In the genomic region with DNA sequence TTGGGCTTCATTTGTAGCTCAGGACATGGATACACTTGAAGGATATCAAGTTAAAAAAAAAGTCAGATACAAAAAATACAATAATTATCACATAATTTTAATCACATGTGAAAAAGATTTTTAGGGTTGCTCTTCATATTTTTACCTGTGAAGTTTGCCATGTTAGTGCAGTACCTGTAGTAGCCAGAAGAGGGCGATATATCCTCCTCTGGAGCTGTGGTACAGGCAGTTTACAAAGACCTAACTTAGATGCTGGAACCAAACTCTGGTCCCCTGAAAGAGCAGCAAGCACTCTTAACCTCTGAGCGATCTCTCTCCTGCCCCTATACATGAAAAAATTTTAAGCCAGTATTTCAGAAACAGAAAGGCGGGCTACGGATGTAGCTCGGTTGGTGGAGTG, we compare ENCODE assay signal across 13 mouse cellular contexts.
DNase-seq lines count a peak whose midpoint lies in the region; ATAC-seq and TF ChIP-seq lines count a peak whose summit lies in the region.
"Had no signal": no experiment of that assay in that cellular context is flagged by ENCODE, and none has a peak within 500 bp of the region (broad histone marks: within the 10 kb centered on the region; RNA-seq: fewer than 3 reads in every experiment).

No protein-coding gene starts in this region.

- TF ChIP-seq CTCF in forebrain, postnatal 0 days (IDR thresholded peaks at IDR 0.05; ENCODE audit: low read depth): peak; percentile 23; the same call in 1 of the 2 replicates
- peak; percentile 59 for TF ChIP-seq CTCF in lung, postnatal 0 days (IDR thresholded peaks at IDR 0.05)
- TF ChIP-seq CTCF in lung, adult 2 months (IDR thresholded peaks at IDR 0.05; ENCODE audit: insufficient read depth, low read length): no peak
- peak; percentile 61 for TF ChIP-seq CTCF in stomach, postnatal 0 days (IDR thresholded peaks at IDR 0.05; ENCODE audit: low read depth)

- no peak for TF ChIP-seq EP300 in lung, postnatal 0 days (IDR thresholded peaks at IDR 0.05)
- no peak for TF ChIP-seq EP300 in stomach, postnatal 0 days (optimal IDR thresholded peaks at IDR 0.05)

- H3K4me2 ChIP-seq in forebrain, postnatal 0 days (ENCODE audit: low read depth): no peak overlapping the region
- no peak overlapping the region for H3K4me2 ChIP-seq in forebrain, embryonic 16.5 days (ENCODE audit: low read length)
- no peak overlapping the region for H3K4me2 ChIP-seq in lung, postnatal 0 days (replicated peaks; ENCODE audit: low read depth, low read length)
- H3K4me2 ChIP-seq in stomach, postnatal 0 days (replicated peaks; ENCODE audit: low read depth): no peak overlapping the region
- H3K4me2 ChIP-seq: heart, embryonic 12.5 days; limb, embryonic 15.5 days had no signal

- 71% methylated on average over 5 of the region's 5 CpGs for WGBS in forebrain, postnatal 0 days
- WGBS in forebrain, embryonic 16.5 days: 80% methylated on average over 5 of the region's 5 CpGs
- WGBS in lung, postnatal 0 days: 79% methylated on average over 5 of the region's 5 CpGs
- WGBS in lung, adult 2 months: 76% methylated on average over 5 of the region's 5 CpGs
- WGBS in stomach, postnatal 0 days: 81% methylated on average over 5 of the region's 5 CpGs
- 77% methylated on average over 5 of the region's 5 CpGs for WGBS in embryonic facial prominence, embryonic 10.5 days

- DNase-seq in forebrain, postnatal 0 days: no peak
- no peak for DNase-seq in lung, postnatal 0 days (ENCODE audit: low spot score)
- DNase-seq in lung, adult 2 months: no peak
- DNase-seq in R1 (ENCODE audit: low read depth, low spot score): peak; percentile 38
- no peak for DNase-seq in stomach, postnatal 0 days (ENCODE audit: low spot score)
- DNase-seq in embryonic facial prominence, embryonic 10.5 days (ENCODE audit: low spot score): no peak
- no peak for DNase-seq in T-cell, adult 2 months (ENCODE audit: low spot score)
- DNase-seq: cerebellum, adult 9-11 months; kidney, adult 18-20 months; right cerebral cortex, postnatal 25 days had no signal

- TF ChIP-seq POLR2A in lung, adult 2 months (IDR thresholded peaks at IDR 0.05; ENCODE audit: borderline replicate concordance, extremely low read depth, low read depth, low read length): no peak

- no peak overlapping the region for H3K9ac ChIP-seq in forebrain, postnatal 0 days
- no peak overlapping the region for H3K9ac ChIP-seq in forebrain, embryonic 16.5 days (replicated peaks; ENCODE audit: low read depth, low read length)
- H3K9ac ChIP-seq in lung, postnatal 0 days (replicated peaks; ENCODE audit: low read depth): no peak overlapping the region
- H3K9ac ChIP-seq in stomach, postnatal 0 days (ENCODE audit: low read length): no peak overlapping the region
- H3K9ac ChIP-seq: heart, embryonic 12.5 days; limb, embryonic 15.5 days had no signal

- H3K4me3 ChIP-seq in forebrain, postnatal 0 days (ENCODE audit: low read depth, low read length): no peak overlapping the region
- no peak overlapping the region for H3K4me3 ChIP-seq in forebrain, embryonic 16.5 days (replicated peaks; ENCODE audit: low read length)
- no peak overlapping the region for H3K4me3 ChIP-seq in lung, postnatal 0 days (ENCODE audit: low read depth, low read length)
- no peak overlapping the region for H3K4me3 ChIP-seq in lung, adult 2 months (replicated peaks; ENCODE audit: extremely low read depth, low read depth, low read length)
- H3K4me3 ChIP-seq in stomach, postnatal 0 days (ENCODE audit: low read depth, low read length): no peak overlapping the region
- H3K4me3 ChIP-seq in embryonic facial prominence, embryonic 10.5 days: no peak overlapping the region
- H3K4me3 ChIP-seq: heart, embryonic 12.5 days; limb, embryonic 15.5 days had no signal

- H3K27me3 ChIP-seq in forebrain, postnatal 0 days (ENCODE audit: insufficient read depth, low read length): no peaks in the 10 kb centered on the region
- H3K27me3 ChIP-seq in forebrain, embryonic 16.5 days (replicated peaks; ENCODE audit: control insufficient read depth, insufficient read depth, low read length): no peaks in the 10 kb centered on the region
- no peaks in the 10 kb centered on the region for H3K27me3 ChIP-seq in lung, postnatal 0 days (replicated peaks; ENCODE audit: insufficient read depth, low read length)
- H3K27me3 ChIP-seq in stomach, postnatal 0 days (ENCODE audit: control insufficient read depth, insufficient read depth, low read length): no peaks in the 10 kb centered on the region
- H3K27me3 ChIP-seq in embryonic facial prominence, embryonic 10.5 days (replicated peaks; ENCODE audit: low read depth, poor library complexity, severe bottlenecking): no peaks in the 10 kb centered on the region
- H3K27me3 ChIP-seq: heart, embryonic 12.5 days; limb, embryonic 15.5 days had no signal

- H3K4me1 ChIP-seq in forebrain, postnatal 0 days (ENCODE audit: insufficient read depth): no peaks in the 10 kb centered on the region
- no peaks in the 10 kb centered on the region for H3K4me1 ChIP-seq in forebrain, embryonic 16.5 days (replicated peaks; ENCODE audit: control insufficient read depth, insufficient read depth, low read length)
- H3K4me1 ChIP-seq in lung, postnatal 0 days (ENCODE audit: insufficient read depth, low read depth, low read length): no peaks in the 10 kb centered on the region
- no peaks in the 10 kb centered on the region for H3K4me1 ChIP-seq in lung, adult 2 months (ENCODE audit: control insufficient read depth, insufficient read depth, low read length)
- H3K4me1 ChIP-seq in stomach, postnatal 0 days (replicated peaks; ENCODE audit: control insufficient read depth, insufficient read depth): no peaks in the 10 kb centered on the region
- H3K4me1 ChIP-seq in embryonic facial prominence, embryonic 10.5 days: 0 out of 2 replicates have a peak, but pooled peaks cover 2% of the 10 kb centered on the region
- H3K4me1 ChIP-seq: heart, embryonic 12.5 days; limb, embryonic 15.5 days had no signal

- no peaks in the 10 kb centered on the region for H3K9me3 ChIP-seq in forebrain, postnatal 0 days (ENCODE audit: low read length)
- H3K9me3 ChIP-seq in forebrain, embryonic 16.5 days (ENCODE audit: control insufficient read depth, low read length): no peaks in the 10 kb centered on the region
- no peaks in the 10 kb centered on the region for H3K9me3 ChIP-seq in lung, postnatal 0 days (ENCODE audit: low read length)
- no peaks in the 10 kb centered on the region for H3K9me3 ChIP-seq in stomach, postnatal 0 days (ENCODE audit: control insufficient read depth, low read length)
- H3K9me3 ChIP-seq in embryonic facial prominence, embryonic 10.5 days: no peaks in the 10 kb centered on the region
- H3K9me3 ChIP-seq: heart, embryonic 12.5 days; limb, embryonic 15.5 days had no signal

- no peak overlapping the region for H3K27ac ChIP-seq in forebrain, postnatal 0 days (ENCODE audit: low read depth, low read length)
- H3K27ac ChIP-seq in forebrain, embryonic 16.5 days (ENCODE audit: low read length): no peak overlapping the region
- H3K27ac ChIP-seq in lung, postnatal 0 days (ENCODE audit: low read length): no peak overlapping the region
- H3K27ac ChIP-seq in stomach, postnatal 0 days (replicated peaks): no peak overlapping the region
- H3K27ac ChIP-seq in embryonic facial prominence, embryonic 10.5 days (replicated peaks): no peak overlapping the region
- H3K27ac ChIP-seq: limb, embryonic 15.5 days had no signal

- no peak for ATAC-seq in forebrain, postnatal 0 days
- ATAC-seq in forebrain, embryonic 16.5 days: no peak
- ATAC-seq in lung, postnatal 0 days: no peak
- ATAC-seq in stomach, postnatal 0 days (ENCODE audit: low FRiP score, low TSS enrichment): no peak

- H3K36me3 ChIP-seq in forebrain, postnatal 0 days (ENCODE audit: insufficient read depth): no peaks in the 10 kb centered on the region
- no peaks in the 10 kb centered on the region for H3K36me3 ChIP-seq in forebrain, embryonic 16.5 days (ENCODE audit: control insufficient read depth, insufficient read depth)
- no peaks in the 10 kb centered on the region for H3K36me3 ChIP-seq in lung, postnatal 0 days (ENCODE audit: insufficient read depth, low read length)
- no peaks in the 10 kb centered on the region for H3K36me3 ChIP-seq in stomach, postnatal 0 days (ENCODE audit: control insufficient read depth, insufficient read depth, low read length)
- H3K36me3 ChIP-seq in embryonic facial prominence, embryonic 10.5 days (replicated peaks): no peaks in the 10 kb centered on the region
- H3K36me3 ChIP-seq: heart, embryonic 12.5 days; limb, embryonic 15.5 days had no signal
